Mouse (Mus musculus) liver, embryonic 14.5 days (tissue): Measurements from ENCODE around the gene Cdh18. TPM values are rescaled to one million over a fixed set of nuclear protein-coding genes. Genes with fewer than 3 reads are reported as not detected.

Experiments
- ATAC-seq: fragments of 200-750 bp; cut with Nextera tagmentation; 2 replicates; pipeline ENCODE4 v1.8.0; 2017; ENCODE audit warnings: moderate number of reproducible peaks, mild to moderate bottlenecking, moderate library complexity; ENCODE audit not compliant: insufficient read depth
- DNase-seq, 3 experiments: peaks; one replicate each; pipeline ENCODE4 v3.0.0-alpha.2; 2012 to 2013; ENCODE audit warnings: low read depth in 3 of 3, low spot score in 3 of 3
- H3K27ac ChIP-seq: fragments of 300-500 bp; sonication (generic); 2 replicates; pipeline ENCODE4 v1.5.1; 2014; ENCODE audit warnings: moderate library complexity, mild to moderate bottlenecking, control low read depth, inconsistent platforms
- H3K27me3 ChIP-seq: fragments of 300-500 bp; sonication (generic); 2 replicates; pipeline ENCODE4 v1.6.1; 2014; ENCODE audit warnings: mild to moderate bottlenecking, low read length, moderate library complexity; ENCODE audit not compliant: control insufficient read depth, insufficient read depth
- H3K36me3 ChIP-seq: fragments of 300-500 bp; sonication (generic); replicated peaks from 2 replicates; pipeline ENCODE4 v1.6.1; 2014; ENCODE audit warnings: low read depth; ENCODE audit not compliant: control insufficient read depth, insufficient read depth
- H3K4me1 ChIP-seq, 2 experiments: fragments of 200-500 bp in 1 of 2; fragments of 300-500 bp in 1 of 2; sonication (generic) in 1 of 2; replicated peaks; 2 replicates each; pipeline ENCODE4 v1.6.1; 2012 to 2014; ENCODE audit warnings: antibody characterized with exemption in 1 of 2, inconsistent platforms in 1 of 2, low read length in 1 of 2; ENCODE audit not compliant: control insufficient read depth in 2 of 2, insufficient read depth in 2 of 2
- H3K4me2 ChIP-seq: fragments of 300-500 bp; sonication (generic); 2 replicates; pipeline ENCODE4 v1.6.1; 2014; ENCODE audit warnings: low read depth, mild to moderate bottlenecking, control low read depth, moderate library complexity
- H3K4me3 ChIP-seq, 2 experiments: fragments of 200-500 bp in 1 of 2; fragments of 300-500 bp in 1 of 2; sonication (generic) in 1 of 2; 2 replicates each; pipeline ENCODE4 v1.5.1; 2012 to 2014; ENCODE audit warnings: low read depth in 2 of 2, low read length in 2 of 2, mild to moderate bottlenecking in 2 of 2, control low read depth in 1 of 2, inconsistent platforms in 1 of 2, moderate library complexity in 1 of 2; ENCODE audit not compliant: insufficient read depth in 1 of 2
- H3K9ac ChIP-seq: fragments of 300-500 bp; sonication (generic); replicated peaks from 2 replicates; pipeline ENCODE4 v1.6.1; 2014; ENCODE audit warnings: mild to moderate bottlenecking, control low read depth, moderate library complexity
- H3K9me3 ChIP-seq: fragments of 300-500 bp; sonication (generic); 2 replicates; pipeline ENCODE4 v1.6.1; 2016; ENCODE audit warnings: low read length, mixed read lengths; ENCODE audit not compliant: control insufficient read depth
- CTCF ChIP-seq: IDR thresholded peaks from 2 replicates; pipeline ENCODE4 v1.5.1; 2016; ENCODE audit warnings: antibody characterized with exemption, low read depth, control low read depth
- EP300 ChIP-seq: IDR thresholded peaks from 2 replicates; pipeline ENCODE4 v1.6.1; 2016; ENCODE audit warnings: antibody characterized with exemption, low read depth
- WGBS: fragments of 180-500 bp; shearing (Covaris S2); extraction: QIAGEN DNeasy Blood & Tissue Kit; methylation state at CpG from one replicate; pipeline ENCODE4 v1.1.7; 2014; ENCODE audit not compliant: insufficient replicate concordance; 5-methylcytosine and 5-hydroxymethylcytosine counted together
- polyA plus RNA-seq, 2 experiments: library from polyadenylated mRNA; depleted of rRNA in 1 of 2; stranded (reverse) in 1 of 2; unstranded in 1 of 2; fragments of >200 nt; fragmentation: Nextera tagmentation in 1 of 2; extraction: Ambion mirVana in 1 of 2; gene quantifications; 2 replicates each; pipeline versions ENCODE4 v1.2.1 to v1.2.3; 2012 to 2014

The Cdh18 gene
- polyA plus RNA-seq, 2 experiments: 0.08 TPM; not detected in 1

DNA sequence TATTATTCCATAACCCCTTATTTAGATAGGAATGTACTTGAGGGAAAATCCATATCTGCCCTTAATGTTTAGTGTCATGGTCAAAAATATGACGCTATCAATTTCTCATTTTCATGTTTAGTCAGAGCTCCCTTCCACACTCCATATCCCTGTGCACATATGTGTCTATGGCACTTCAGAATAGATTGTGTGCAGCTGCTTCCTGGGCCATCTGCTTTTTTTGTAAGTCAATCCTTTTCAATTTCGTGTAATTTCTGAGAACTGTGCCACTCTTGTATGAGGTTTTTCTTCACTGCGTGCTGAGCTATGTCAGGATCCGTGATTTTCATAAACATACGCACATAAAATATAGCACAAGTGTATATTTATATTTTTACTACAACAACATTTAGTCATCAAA lies 435.8 kb downstream of the Cdh18 start:
- Histone ChIP-seq H3K36me3 (no peaks in the 10 kb centered on the region), H3K9me3 (no peaks in the 10 kb centered on the region), H3K27me3 (no peaks in the 10 kb centered on the region), H3K4me1 (no peaks in the 10 kb centered on the region), H3K4me3 (no peak overlapping the region), H3K4me2 (no peak overlapping the region), H3K9ac (no peak overlapping the region), H3K27ac (no peak overlapping the region)
- DNase-seq: no peak
- ATAC-seq: no peak
- WGBS: 66% methylated on average over 5 of the region's 5 CpGs
- no peak for TF ChIP-seq CTCF
- TF ChIP-seq EP300: no peak

DNA sequence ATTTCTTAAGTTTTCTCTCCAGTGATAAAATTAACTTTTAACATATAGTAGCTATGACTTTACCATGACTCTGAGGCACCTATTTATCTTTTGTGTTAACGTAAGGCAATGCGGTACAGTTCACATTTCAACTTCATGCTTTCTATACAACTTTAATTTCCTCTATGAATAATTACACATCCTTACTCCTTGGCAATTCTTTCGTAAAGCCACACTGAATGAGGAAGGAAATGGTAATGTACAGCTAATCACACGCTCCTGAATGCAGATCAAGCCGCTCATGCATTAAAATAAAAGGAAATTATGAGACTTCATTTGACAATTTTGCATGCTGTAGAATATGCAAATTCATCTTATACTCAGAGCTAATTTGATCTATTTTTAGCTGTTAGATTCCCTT lies 467.9 kb downstream of the Cdh18 start:
- Histone ChIP-seq H3K27ac (no peak overlapping the region), H3K4me3 (no peak overlapping the region), H3K4me2 (no peak overlapping the region), H3K9me3 (no peaks in the 10 kb centered on the region), H3K9ac (no peak overlapping the region), H3K27me3 (no peaks in the 10 kb centered on the region), H3K36me3 (no peaks in the 10 kb centered on the region), H3K4me1 (no peaks in the 10 kb centered on the region)
- DNase-seq: no peak
- WGBS: 62% methylated on average over 5 of the region's 5 CpGs
- no peak for ATAC-seq
- TF ChIP-seq CTCF (no peak), EP300 (no peak)

DNA sequence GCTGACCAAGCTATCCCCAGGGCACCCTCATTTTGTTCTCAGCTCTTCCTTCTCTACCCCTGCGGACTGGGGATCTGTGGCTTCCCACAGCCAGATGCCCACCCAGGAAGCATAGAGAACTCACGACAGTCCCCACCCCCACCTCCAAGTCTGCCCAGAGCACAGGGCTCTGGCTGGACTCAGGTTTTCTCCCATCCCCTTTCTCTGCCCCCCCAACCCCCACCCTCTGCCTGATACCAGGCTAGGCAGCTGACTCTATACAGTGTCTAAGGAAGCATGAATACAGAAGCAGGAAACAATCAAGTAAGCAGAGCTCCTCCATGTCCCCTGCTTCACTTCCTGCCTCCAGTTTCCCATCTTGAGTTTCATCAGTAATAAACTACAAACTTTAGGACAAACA lies 472.3 kb downstream of the Cdh18 start:
- Histone ChIP-seq H3K4me3 (no peak overlapping the region), H3K9ac (no peak overlapping the region), H3K27ac (no peak overlapping the region), H3K27me3 (no peaks in the 10 kb centered on the region), H3K4me2 (no peak overlapping the region), H3K9me3 (no peaks in the 10 kb centered on the region), H3K4me1 (no peaks in the 10 kb centered on the region), H3K36me3 (no peaks in the 10 kb centered on the region)
- no peak for ATAC-seq
- 17% methylated on average over 2 of the region's 2 CpGs for WGBS
- no peak for TF ChIP-seq EP300
- TF ChIP-seq CTCF: no peak
- DNase-seq: no peak

DNA sequence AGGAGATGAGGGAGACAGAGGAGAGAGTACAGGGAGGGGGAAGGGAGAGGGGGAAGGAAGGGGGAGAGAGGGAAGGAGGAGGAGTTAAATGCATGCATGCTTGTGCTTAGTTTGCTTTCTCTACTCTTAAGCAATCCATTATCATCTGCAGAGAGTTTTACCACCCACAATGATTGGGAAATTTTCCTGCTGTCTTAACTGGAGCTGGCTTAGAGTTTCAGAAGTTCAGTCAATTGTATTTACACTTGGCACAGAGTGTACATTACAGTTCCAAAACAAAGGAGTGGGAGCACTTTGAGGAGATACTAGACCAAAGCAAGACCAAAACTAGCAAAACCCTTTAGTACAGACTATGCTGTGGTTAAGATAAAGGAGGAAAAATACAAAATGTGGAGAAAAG lies 473.8 kb downstream of the Cdh18 start:
- ATAC-seq (no peak), DNase-seq (no peak)
- H3K9ac ChIP-seq: no peak overlapping the region
- H3K36me3 ChIP-seq: no peaks in the 10 kb centered on the region
- no peaks in the 10 kb centered on the region for H3K4me1 ChIP-seq
- H3K27me3 ChIP-seq: no peaks in the 10 kb centered on the region
- H3K9me3 ChIP-seq: no peaks in the 10 kb centered on the region
- H3K4me3 ChIP-seq: no peak overlapping the region
- H3K27ac ChIP-seq: no peak overlapping the region
- no peak for TF ChIP-seq CTCF
- no peak for TF ChIP-seq EP300
- no peak overlapping the region for H3K4me2 ChIP-seq

DNA sequence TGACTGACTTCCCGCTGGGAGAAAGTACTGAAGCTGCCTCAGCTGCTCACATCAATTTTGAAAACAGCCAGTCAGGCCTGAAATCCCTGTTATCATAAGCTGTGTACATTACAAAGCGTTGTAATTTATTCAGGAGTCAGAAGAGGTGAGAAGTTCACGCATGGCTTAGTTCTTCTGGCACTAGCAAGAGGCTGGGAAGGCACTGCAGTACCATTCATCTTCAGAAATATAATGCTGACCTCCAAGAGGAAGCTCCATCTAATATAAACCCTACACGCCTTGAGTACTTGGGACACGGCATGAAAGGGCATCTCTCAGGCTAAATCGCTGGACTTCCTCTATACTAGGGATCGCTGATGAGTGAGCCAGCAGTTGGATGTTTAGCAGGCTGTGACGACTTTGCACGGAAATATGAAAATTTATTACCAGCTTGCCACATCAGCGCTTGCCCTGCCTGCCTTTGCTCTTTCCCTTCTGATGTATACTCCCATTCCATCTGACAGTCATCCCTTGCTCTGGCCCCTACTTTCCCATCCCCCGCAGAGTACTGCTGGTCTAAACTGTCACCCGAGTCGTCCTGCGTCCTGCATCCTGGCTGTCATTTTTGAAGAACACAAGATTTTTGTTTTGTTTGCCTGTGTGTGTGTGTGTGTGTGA lies 486.9 kb downstream of the Cdh18 start:
- ATAC-seq: no peak
- peak overlapping the region; percentile 32 for H3K4me2 ChIP-seq
- H3K9ac ChIP-seq: no peak overlapping the region
- H3K4me1 ChIP-seq: no peaks in the 10 kb centered on the region
- no peaks in the 10 kb centered on the region for H3K27me3 ChIP-seq
- no peak overlapping the region for H3K27ac ChIP-seq
- 9% methylated on average over 14 of the region's 14 CpGs for WGBS
- DNase-seq: no peak
- H3K36me3 ChIP-seq: no peaks in the 10 kb centered on the region
- H3K9me3 ChIP-seq: no peaks in the 10 kb centered on the region
- TF ChIP-seq EP300 (no peak), CTCF (no peak)
- peak overlapping the region in 1 of 2 experiments; percentile 6; a peak in 1 of 4 replicates for H3K4me3 ChIP-seq
